Mouse (Mus musculus) MEL (cell line): Measurements from ENCODE around the gene Pacs1. TPM values are rescaled to one million over a fixed set of nuclear protein-coding genes. Genes with fewer than 3 reads are reported as not detected.

Experiments used
- DNase-seq: peaks from one replicate; pipeline ENCODE4 v3.0.0; 2011; ENCODE audit warnings: low read depth, low spot score
- H3K27ac ChIP-seq: 2 replicates; pipeline ENCODE4 v1.5.1; 2012; ENCODE audit warnings: low read depth, mild to moderate bottlenecking, control low read depth, low read length, moderate library complexity; ENCODE audit not compliant: control insufficient read depth
- H3K27me3 ChIP-seq, 2 experiments: fragments of 150-350 bp in 1 of 2; sonication (generic) in 1 of 2; 2 replicates each; pipeline ENCODE4 v1.6.1; 2012; ENCODE audit warnings: low read length in 2 of 2, mild to moderate bottlenecking in 2 of 2, improper control_type of control experiment in 1 of 2, moderate library complexity in 1 of 2; ENCODE audit not compliant: insufficient read depth in 2 of 2, control insufficient read depth in 1 of 2
- H3K36me3 ChIP-seq, 2 experiments: 2 replicates each; pipeline ENCODE4 v1.6.1; 2012 to 2014; ENCODE audit warnings: low read length in 2 of 2, improper control_type of control experiment in 1 of 2, inconsistent platforms in 1 of 2, mild to moderate bottlenecking in 1 of 2; ENCODE audit not compliant: insufficient read depth in 2 of 2, control insufficient read depth in 1 of 2
- H3K4me1 ChIP-seq, 2 experiments: fragments of 150-350 bp in 1 of 2; sonication (generic) in 1 of 2; 2 replicates each; pipeline ENCODE4 v1.6.1; 2012; ENCODE audit warnings: low read length in 2 of 2, improper control_type of control experiment in 1 of 2, mild to moderate bottlenecking in 1 of 2; ENCODE audit not compliant: insufficient read depth in 2 of 2, control insufficient read depth in 1 of 2
- H3K4me3 ChIP-seq, 2 experiments: fragments of 150-350 bp in 1 of 2; sonication (generic) in 1 of 2; 2 replicates each; pipeline ENCODE4 v1.5.1; 2012; ENCODE audit warnings: low read depth in 2 of 2, low read length in 2 of 2, mild to moderate bottlenecking in 2 of 2, moderate library complexity in 2 of 2, control low read depth in 1 of 2, improper control_type of control experiment in 1 of 2; ENCODE audit not compliant: control insufficient read depth in 1 of 2, insufficient read depth in 1 of 2
- H3K79me2 ChIP-seq: 2 replicates; pipeline ENCODE4 v1.6.1; 2012; ENCODE audit warnings: mild to moderate bottlenecking, low read length, moderate library complexity; ENCODE audit not compliant: control insufficient read depth, poor library complexity, insufficient read depth
- H3K9ac ChIP-seq: 2 replicates; pipeline ENCODE4 v1.6.1; 2012; ENCODE audit warnings: low read depth, mild to moderate bottlenecking, control low read depth, low read length, moderate library complexity; ENCODE audit not compliant: control insufficient read depth, poor library complexity, severe bottlenecking
- H3K9me3 ChIP-seq: fragments of 150-350 bp; sonication (generic); replicated peaks from 2 replicates; pipeline ENCODE4 v1.6.1; 2012; ENCODE audit warnings: mild to moderate bottlenecking, low read length, improper control_type of control experiment, moderate library complexity; ENCODE audit not compliant: insufficient read depth
- E2F4 ChIP-seq: IDR thresholded peaks from 2 replicates; pipeline ENCODE4 v1.6.1; 2011; ENCODE audit warnings: low read depth, low read length, improper control_type of control experiment, borderline replicate concordance
- EP300 ChIP-seq, 2 experiments: IDR thresholded peaks; 2 replicates each; pipeline ENCODE4 v1.6.1; 2011; ENCODE audit warnings: improper control_type of control experiment in 2 of 2, low read length in 2 of 2, low read depth in 1 of 2, mild to moderate bottlenecking in 1 of 2
- GABPA ChIP-seq: IDR thresholded peaks from 2 replicates; pipeline ENCODE4 v1.6.1; 2012; ENCODE audit warnings: low read depth, mild to moderate bottlenecking, inconsistent platforms, low read length, improper control_type of control experiment, moderate library complexity
- HCFC1 ChIP-seq: IDR thresholded peaks from 2 replicates; pipeline ENCODE4 v1.6.1; 2012; ENCODE audit warnings: low read depth, mild to moderate bottlenecking, inconsistent platforms, low read length, improper control_type of control experiment, moderate library complexity
- KAT2A ChIP-seq: conservative IDR thresholded peaks from 2 replicates; pipeline ENCODE4 v1.6.1; 2012; ENCODE audit warnings: low read depth, low read length, improper control_type of control experiment, inconsistent platforms
- MAFK ChIP-seq: IDR thresholded peaks from 2 replicates; pipeline ENCODE4 v1.6.1; 2011; ENCODE audit warnings: low read depth, mild to moderate bottlenecking, low read length, improper control_type of control experiment, borderline replicate concordance
- MAZ ChIP-seq: IDR thresholded peaks from 2 replicates; pipeline ENCODE4 v1.6.1; 2012; ENCODE audit warnings: low read depth, mild to moderate bottlenecking, inconsistent platforms, low read length, improper control_type of control experiment
- MXI1 ChIP-seq: IDR thresholded peaks from 2 replicates; pipeline ENCODE4 v1.6.1; 2011; ENCODE audit warnings: mild to moderate bottlenecking, low read depth, low read length, improper control_type of control experiment
- MYB ChIP-seq: IDR thresholded peaks from 2 replicates; pipeline ENCODE4 v1.6.1; 2011; ENCODE audit warnings: mild to moderate bottlenecking, low read depth, low read length, improper control_type of control experiment
- MYC ChIP-seq: IDR thresholded peaks from 2 replicates; pipeline ENCODE4 v1.6.1; 2011; ENCODE audit warnings: low read depth, mild to moderate bottlenecking, low read length, improper control_type of control experiment, moderate library complexity
- NELFE ChIP-seq: IDR thresholded peaks from 2 replicates; pipeline ENCODE4 v1.6.1; 2011; ENCODE audit warnings: low read depth, low read length, improper control_type of control experiment
- POLR2A ChIP-seq, 2 experiments: IDR thresholded peaks; 2 replicates each; pipeline ENCODE4 v1.6.1; 2011 to 2012; ENCODE audit warnings: low read length in 2 of 2, mild to moderate bottlenecking in 2 of 2, control low read depth in 1 of 2, improper control_type of control experiment in 1 of 2, low read depth in 1 of 2, moderate library complexity in 1 of 2; ENCODE audit not compliant: control insufficient read depth in 1 of 2, insufficient read depth in 1 of 2, poor library complexity in 1 of 2
- POLR2AphosphoS2 ChIP-seq: IDR thresholded peaks from 2 replicates; pipeline ENCODE4 v1.6.1; 2011; ENCODE audit warnings: low read length, improper control_type of control experiment
- SMC3 ChIP-seq: IDR thresholded peaks from 2 replicates; pipeline ENCODE4 v1.6.1; 2011; ENCODE audit warnings: low read depth, low read length, improper control_type of control experiment
- TAL1 ChIP-seq: IDR thresholded peaks from 2 replicates; pipeline ENCODE4 v1.6.1; 2012; ENCODE audit warnings: mild to moderate bottlenecking, inconsistent platforms, low read length, moderate library complexity, mixed read lengths
- TCF12 ChIP-seq: IDR thresholded peaks from 2 replicates; pipeline ENCODE4 v1.6.1; 2014; ENCODE audit warnings: low read depth, mild to moderate bottlenecking, inconsistent platforms, low read length, improper control_type of control experiment, moderate library complexity
- UBTF ChIP-seq: IDR thresholded peaks from 2 replicates; pipeline ENCODE4 v1.6.1; 2012; ENCODE audit warnings: low read depth, mild to moderate bottlenecking, inconsistent platforms, low read length, improper control_type of control experiment, moderate library complexity, borderline replicate concordance; ENCODE audit not compliant: insufficient read depth
- USF1 ChIP-seq: IDR thresholded peaks from 2 replicates; pipeline ENCODE4 v1.6.1; 2014; ENCODE audit warnings: low read depth, mild to moderate bottlenecking, inconsistent platforms, low read length, improper control_type of control experiment, moderate library complexity
- ZC3H11A ChIP-seq: IDR thresholded peaks from 2 replicates; pipeline ENCODE4 v1.6.1; 2012; ENCODE audit warnings: low read depth, mild to moderate bottlenecking, inconsistent platforms, low read length, improper control_type of control experiment
- ZMIZ1 ChIP-seq: IDR thresholded peaks from 2 replicates; pipeline ENCODE4 v1.6.1; 2012; ENCODE audit warnings: low read depth, mild to moderate bottlenecking, inconsistent platforms, low read length, improper control_type of control experiment, moderate library complexity
- polyA plus RNA-seq, 2 experiments: library from polyadenylated mRNA; stranded (reverse) in 1 of 2; unstranded in 1 of 2; fragments of >175 nt in 1 of 2; fragments of >200 nt in 1 of 2; gene quantifications; 2 replicates each; pipeline versions ENCODE4 v1.2.1 to v1.2.4; 2012; ENCODE audit warnings: low replicate concordance in 2 of 2, low read depth in 1 of 2; ENCODE audit not compliant: insufficient read length in 2 of 2, insufficient read depth in 1 of 2, missing spikeins in 1 of 2
- total RNA-seq: library from RNA; depleted of rRNA; stranded (reverse); fragments of 300-350 nt; gene quantifications from 2 replicates; pipeline ENCODE4 v1.2.3, GENCODE M21; 2012

Pacs1 gene
- total and polyA plus RNA-seq, 3 experiments, result 5.7 to 19.9 TPM; not detected in 1

DNA sequence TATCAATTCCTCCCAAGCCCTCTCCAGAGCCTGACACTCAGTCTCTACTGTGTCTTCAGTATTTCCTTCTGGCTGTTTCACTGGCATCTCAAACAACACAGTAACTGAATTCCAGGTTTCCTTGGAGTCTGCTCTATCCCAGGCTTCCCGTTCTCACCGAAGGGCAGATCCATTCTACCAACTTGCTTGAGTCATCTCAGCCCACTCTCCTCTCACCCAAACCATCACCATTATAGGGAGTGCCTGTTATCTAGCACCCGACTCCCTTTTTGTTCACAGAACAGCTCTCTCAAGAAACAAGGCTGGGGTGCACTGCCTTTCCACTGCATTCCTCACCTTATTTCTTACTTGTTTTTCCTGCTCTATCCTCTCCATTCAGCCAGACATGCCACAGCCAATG is 111.0 kb downstream of the Pacs1 start:
- H3K27me3 ChIP-seq, result no peaks in the 10 kb centered on the region
- H3K9me3 ChIP-seq, result no peaks in the 10 kb centered on the region
- TF ChIP-seq SMC3, result no peak
- no peak for TF ChIP-seq TAL1
- no peak for TF ChIP-seq POLR2AphosphoS2
- TF ChIP-seq HCFC1, result no peak
- TF ChIP-seq UBTF, result no peak
- TF ChIP-seq MYB, result no peak
- H3K27ac ChIP-seq, result no peak overlapping the region
- DNase-seq, result no peak
- no peaks in the 10 kb centered on the region for H3K79me2 ChIP-seq
- no peak overlapping the region for H3K4me3 ChIP-seq
- H3K9ac ChIP-seq, result no peak overlapping the region
- no peaks in the 10 kb centered on the region; a peak in 1 of 4 replicates for H3K36me3 ChIP-seq
- no peaks in the 10 kb centered on the region; a peak in 1 of 4 replicates for H3K4me1 ChIP-seq

GRCm38 (mm10) chr19:5152261-5152660 is 120.7 kb downstream of the Pacs1 start:
- Histone ChIP-seq H3K4me3 (no peak overlapping the region), H3K36me3 (peaks cover 0 to 6% of the 10 kb centered on the region in 2 experiments; a peak in 2 of 4 replicates), H3K9ac (no peak overlapping the region), H3K27ac (no peak overlapping the region), H3K79me2 (no peaks in the 10 kb centered on the region), H3K4me1 (peaks cover 0 to 10% of the 10 kb centered on the region in 2 experiments; a peak in 1 of 4 replicates), H3K9me3 (no peaks in the 10 kb centered on the region), H3K27me3 (no peaks in the 10 kb centered on the region)
- no peak for DNase-seq
- TF ChIP-seq ZMIZ1 (no peak), POLR2AphosphoS2 (no peak), USF1 (no peak), MYC (no peak), TCF12 (no peak), EP300 (IDR thresholded peaks at IDR 0.05; ENCODE audit: low read depth in 1 of 2, low read length in 2 of 2) (no peak), SMC3 (no peak), MAFK (no peak), KAT2A (no peak), POLR2A (IDR thresholded peaks at IDR 0.05; ENCODE audit: control insufficient read depth in 1 of 2, insufficient read depth in 1 of 2, low read depth in 1 of 2, low read length in 2 of 2, poor library complexity in 1 of 2) (no peak), UBTF (no peak), ZC3H11A (no peak), GABPA (no peak), HCFC1 (no peak), TAL1 (no peak), NELFE (no peak), MXI1 (no peak), MAZ (no peak), E2F4 (no peak)
